Mouse (Mus musculus) kidney, embryonic 16.5 days (tissue): ENCODE measurements around the gene Inpp5f. TPM values are rescaled to one million over a fixed set of nuclear protein-coding genes. Genes with fewer than 3 reads are reported as not detected.

Experiments used
- ATAC-seq: fragments of 200-750 bp; cut with Nextera tagmentation; 2 replicates; pipeline ENCODE4 v1.8.0; 2017; ENCODE audit warnings: moderate TSS enrichment; ENCODE audit not compliant: low FRiP score, low TSS enrichment
- H3K27ac ChIP-seq: fragments of 300-500 bp; sonication (generic); 2 replicates; pipeline ENCODE4 v1.5.1; 2014; ENCODE audit warnings: low read length
- H3K27me3 ChIP-seq: fragments of 300-500 bp; sonication (generic); 2 replicates; pipeline ENCODE4 v1.6.1; 2014; ENCODE audit warnings: low read length, control low read depth, mixed read lengths; ENCODE audit not compliant: insufficient read depth
- H3K36me3 ChIP-seq: fragments of 300-500 bp; sonication (generic); 2 replicates; pipeline ENCODE4 v1.6.1; 2014; ENCODE audit warnings: low read length, control low read depth, mixed read lengths; ENCODE audit not compliant: insufficient read depth
- H3K4me1 ChIP-seq: fragments of 300-500 bp; sonication (generic); 2 replicates; pipeline ENCODE4 v1.6.1; 2014; ENCODE audit warnings: low read length, control low read depth, mixed read lengths; ENCODE audit not compliant: insufficient read depth
- H3K4me2 ChIP-seq: fragments of 300-500 bp; sonication (generic); replicated peaks from 2 replicates; pipeline ENCODE4 v1.6.1; 2014; ENCODE audit warnings: low read depth, low read length
- H3K4me3 ChIP-seq: fragments of 300-500 bp; sonication (generic); 2 replicates; pipeline ENCODE4 v1.5.1; 2014; ENCODE audit warnings: mild to moderate bottlenecking, low read length
- H3K9ac ChIP-seq: fragments of 300-500 bp; sonication (generic); replicated peaks from 2 replicates; pipeline ENCODE4 v1.6.1; 2014; ENCODE audit warnings: low read length
- H3K9me3 ChIP-seq: fragments of 300-500 bp; sonication (generic); 2 replicates; pipeline ENCODE4 v1.6.1; 2016; ENCODE audit warnings: low read length, control low read depth
- WGBS: fragments of 180-500 bp; shearing (Covaris S2); extraction: QIAGEN DNeasy Blood & Tissue Kit; methylation state at CpG from one replicate; pipeline ENCODE4 v1.1.7; 2014; 5-methylcytosine and 5-hydroxymethylcytosine counted together
- polyA plus RNA-seq: library from polyadenylated mRNA; unstranded; fragments of >200 nt; fragmentation: Nextera tagmentation; extraction: Ambion mirVana; gene quantifications from 2 replicates; pipeline ENCODE4 v1.2.1, GENCODE M21; 2015

Inpp5f gene
- polyA plus RNA-seq, 1 experiment from 2014 or later: 24.5 TPM

DNA sequence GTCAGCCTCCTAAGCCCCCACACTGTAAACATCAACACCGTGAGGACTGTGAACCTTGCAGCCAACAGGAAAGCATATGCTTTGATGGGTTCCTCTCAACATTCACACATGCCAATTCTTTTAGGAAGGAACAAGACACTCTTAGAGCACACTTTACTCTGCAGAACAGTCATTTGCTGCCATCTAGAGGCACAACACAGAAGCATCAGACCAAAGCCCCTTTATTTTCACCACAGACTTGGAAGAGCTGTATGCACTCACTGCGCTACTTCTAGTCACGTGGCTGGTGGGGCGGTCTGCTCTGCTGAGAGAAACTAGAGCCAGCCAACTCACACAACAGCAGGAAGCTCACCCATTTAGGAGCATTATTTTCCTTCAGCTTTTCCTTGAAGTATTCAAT lies 113.6 kb downstream of the Inpp5f start:
- peaks cover 21% of the 10 kb centered on the region; the same call in 1 of the 2 replicates for H3K36me3 ChIP-seq
- peaks cover 11% of the 10 kb centered on the region; the same call in 1 of the 2 replicates for H3K4me1 ChIP-seq
- H3K27ac ChIP-seq: no peak overlapping the region
- ATAC-seq: peak; percentile 89
- H3K27me3 ChIP-seq: no peaks in the 10 kb centered on the region
- no peak overlapping the region for H3K4me3 ChIP-seq
- WGBS: 45% methylated on average over 4 of the region's 4 CpGs
- H3K4me2 ChIP-seq: no peak overlapping the region
- no peaks in the 10 kb centered on the region for H3K9me3 ChIP-seq
- H3K9ac ChIP-seq: no peak overlapping the region

DNA sequence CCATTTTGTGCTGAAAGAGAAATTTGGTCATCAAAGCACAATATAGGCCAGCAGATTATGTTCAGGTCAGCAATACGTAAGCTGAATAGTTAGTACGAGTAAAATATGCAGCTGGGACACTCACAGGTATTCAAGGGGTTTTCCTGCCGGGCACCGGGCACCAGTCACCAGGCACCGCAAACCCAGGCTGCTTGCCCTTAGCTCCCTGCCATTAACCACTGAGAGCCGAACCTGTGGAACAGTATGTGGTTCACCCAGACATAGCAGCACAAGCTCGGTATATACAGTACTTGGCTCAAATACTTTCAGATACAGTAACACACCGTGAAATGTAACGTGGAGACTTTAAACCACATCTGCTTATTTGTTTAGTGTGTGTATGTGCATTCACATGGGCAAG lies 114.1 kb downstream of the Inpp5f start:
- H3K4me3 ChIP-seq: no peak overlapping the region
- H3K27me3 ChIP-seq: no peaks in the 10 kb centered on the region
- H3K9ac ChIP-seq: no peak overlapping the region
- peaks cover 11% of the 10 kb centered on the region; the same call in 1 of the 2 replicates for H3K4me1 ChIP-seq
- no peak overlapping the region for H3K4me2 ChIP-seq
- H3K36me3 ChIP-seq: peaks cover 18% of the 10 kb centered on the region; the same call in 1 of the 2 replicates
- 86% methylated on average over 9 of the region's 9 CpGs for WGBS
- peak; percentile 21; the same call in 1 of the 2 replicates for ATAC-seq
- no peaks in the 10 kb centered on the region for H3K9me3 ChIP-seq
- H3K27ac ChIP-seq: no peak overlapping the region

DNA sequence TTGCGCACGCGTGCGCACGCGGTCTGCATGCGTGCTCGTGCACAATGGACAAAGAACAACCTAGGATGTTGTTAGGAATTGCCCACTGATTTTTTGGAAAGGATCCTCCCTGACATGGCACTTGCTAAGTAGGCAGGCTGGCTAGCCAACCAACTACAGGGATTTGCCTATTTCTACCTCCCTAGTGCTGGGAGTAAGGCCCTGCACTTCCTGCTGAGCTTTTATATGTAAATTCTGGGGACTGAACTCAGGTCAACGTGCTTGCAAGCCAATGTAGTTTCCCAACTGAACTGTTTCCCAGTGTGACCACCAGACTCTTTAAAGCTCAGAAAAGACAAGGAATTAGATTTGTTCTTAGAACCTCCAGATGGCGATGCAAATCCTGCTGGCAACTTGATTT lies 115.9 kb downstream of the Inpp5f start:
- H3K27ac ChIP-seq: no peak overlapping the region
- 77% methylated on average over 10 of the region's 10 CpGs for WGBS
- peaks cover 15% of the 10 kb centered on the region for H3K4me1 ChIP-seq
- H3K4me3 ChIP-seq: no peak overlapping the region
- ATAC-seq: no peak
- H3K27me3 ChIP-seq: no peaks in the 10 kb centered on the region
- H3K9me3 ChIP-seq: no peaks in the 10 kb centered on the region
- no peak overlapping the region for H3K4me2 ChIP-seq
- no peak overlapping the region for H3K9ac ChIP-seq
- H3K36me3 ChIP-seq: peaks cover 10% of the 10 kb centered on the region; the same call in 1 of the 2 replicates

DNA sequence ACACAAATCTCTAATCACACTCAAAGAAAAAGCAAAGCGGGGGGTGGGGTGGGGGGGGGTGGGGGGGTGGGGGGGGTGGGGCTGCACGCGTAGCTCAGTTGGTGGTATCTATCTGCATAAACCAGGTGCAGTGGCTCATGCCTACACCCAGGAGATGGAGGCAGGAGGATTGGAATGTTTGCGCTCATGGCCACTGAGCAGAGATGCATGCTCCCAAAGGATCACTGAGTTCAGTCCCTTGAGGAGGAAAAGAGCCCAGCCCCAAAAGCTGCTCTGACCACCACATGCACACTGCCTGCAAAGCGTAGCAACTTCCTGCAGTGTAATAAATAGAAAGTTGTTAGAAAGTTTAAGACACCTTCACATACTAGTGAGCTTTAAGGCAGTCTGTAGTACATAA lies 116.6 kb downstream of the Inpp5f start:
- Histone ChIP-seq H3K27ac (no peak overlapping the region), H3K9ac (no peak overlapping the region), H3K27me3 (no peaks in the 10 kb centered on the region), H3K4me2 (no peak overlapping the region), H3K36me3 (peaks cover 6% of the 10 kb centered on the region; the same call in 1 of the 2 replicates), H3K4me1 (peaks cover 15% of the 10 kb centered on the region), H3K9me3 (no peaks in the 10 kb centered on the region), H3K4me3 (no peak overlapping the region)
- no peak for ATAC-seq
- 75% methylated on average over 5 of the region's 5 CpGs for WGBS

DNA sequence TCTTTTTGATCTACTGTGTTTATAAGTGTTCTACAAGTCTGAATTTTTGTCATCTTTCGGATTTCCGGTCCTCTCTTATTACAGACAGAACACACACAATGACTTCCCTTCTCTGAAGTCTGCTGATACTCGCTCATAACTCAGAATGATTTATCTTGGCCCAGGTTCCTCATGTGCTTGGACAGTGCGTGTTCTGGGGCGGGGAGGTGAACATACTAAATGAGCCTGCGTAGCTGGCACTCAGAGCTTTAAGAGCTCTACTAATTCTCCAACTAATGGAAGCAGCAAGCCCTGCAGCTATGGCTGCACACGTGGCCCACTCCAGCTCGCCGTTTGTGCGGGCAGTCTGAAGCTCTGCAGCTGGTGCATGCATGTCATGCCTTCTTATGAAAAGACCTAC lies 117.6 kb downstream of the Inpp5f start:
- no peaks in the 10 kb centered on the region for H3K27me3 ChIP-seq
- H3K4me2 ChIP-seq: no peak overlapping the region
- peaks cover 15% of the 10 kb centered on the region for H3K4me1 ChIP-seq
- no peak overlapping the region for H3K27ac ChIP-seq
- no peaks in the 10 kb centered on the region for H3K9me3 ChIP-seq
- no peak for ATAC-seq
- 65% methylated on average over 10 of the region's 10 CpGs for WGBS
- no peak overlapping the region for H3K9ac ChIP-seq
- no peak overlapping the region for H3K4me3 ChIP-seq
- no peaks in the 10 kb centered on the region for H3K36me3 ChIP-seq

DNA sequence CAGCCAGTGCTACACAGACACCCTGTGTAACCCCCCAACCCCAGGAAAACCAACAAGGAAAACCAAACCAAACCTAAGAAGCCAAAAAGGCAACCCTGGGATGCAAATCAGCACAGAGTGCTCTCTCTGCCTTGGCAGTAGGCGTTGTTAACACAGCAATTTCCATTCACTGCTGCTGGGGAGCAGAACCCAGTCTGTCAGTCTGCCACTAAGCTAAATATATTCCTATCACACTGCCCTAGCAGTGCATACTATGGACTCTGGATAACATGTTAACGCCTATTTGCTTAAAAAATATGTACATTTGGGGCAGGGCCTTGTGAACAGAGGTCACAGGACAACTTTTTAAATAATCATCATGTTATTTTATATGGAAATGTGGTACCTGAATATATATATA lies 120.5 kb downstream of the Inpp5f start:
- no peak for ATAC-seq
- H3K4me1 ChIP-seq: peaks cover 10% of the 10 kb centered on the region; the same call in 1 of the 2 replicates

DNA sequence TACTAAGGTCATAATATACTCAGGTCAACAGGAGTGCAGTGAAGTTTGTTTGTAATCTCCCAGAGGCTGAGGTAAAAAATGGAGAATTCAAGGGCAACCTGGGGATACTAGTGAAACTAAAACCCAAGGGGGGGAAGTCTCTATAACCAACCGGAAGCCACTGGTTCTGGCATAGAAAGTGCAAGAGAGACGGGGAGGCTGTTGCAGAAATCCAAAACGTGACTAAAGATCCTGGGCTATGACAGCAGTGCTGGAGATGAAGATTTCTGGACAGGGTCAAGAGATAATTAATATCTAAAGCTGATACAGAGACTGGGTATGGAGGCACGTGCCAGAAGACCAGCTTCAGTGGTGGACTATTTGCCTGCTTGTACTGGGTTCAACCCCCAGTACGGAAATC lies 126.9 kb downstream of the Inpp5f start:
- no peak for ATAC-seq
- Histone ChIP-seq H3K9me3 (0 out of 2 replicates have a peak, but pooled peaks cover 5% of the 10 kb centered on the region), H3K4me1 (peaks cover 13% of the 10 kb centered on the region), H3K27me3 (no peaks in the 10 kb centered on the region), H3K36me3 (peaks cover 10% of the 10 kb centered on the region; the same call in 1 of the 2 replicates), H3K9ac (no peak overlapping the region; the same call in 1 of the 2 replicates), H3K4me3 (peak overlapping the region; percentile 99), H3K27ac (no peak overlapping the region), H3K4me2 (peak overlapping the region; percentile 89)
- 56% methylated on average over 5 of the region's 5 CpGs for WGBS

More for the DNA sequence above, 120.5 kb downstream of the Inpp5f start:
- WGBS: 79% methylated on average over 2 of the region's 2 CpGs
- no peaks in the 10 kb centered on the region for H3K27me3 ChIP-seq
- H3K27ac ChIP-seq: no peak overlapping the region
- no peak overlapping the region for H3K4me3 ChIP-seq
- H3K36me3 ChIP-seq: peaks cover 9% of the 10 kb centered on the region; the same call in 1 of the 2 replicates
- no peak overlapping the region for H3K4me2 ChIP-seq
- H3K9me3 ChIP-seq: 0 out of 2 replicates have a peak, but pooled peaks cover 5% of the 10 kb centered on the region
- no peak overlapping the region for H3K9ac ChIP-seq

DNA sequence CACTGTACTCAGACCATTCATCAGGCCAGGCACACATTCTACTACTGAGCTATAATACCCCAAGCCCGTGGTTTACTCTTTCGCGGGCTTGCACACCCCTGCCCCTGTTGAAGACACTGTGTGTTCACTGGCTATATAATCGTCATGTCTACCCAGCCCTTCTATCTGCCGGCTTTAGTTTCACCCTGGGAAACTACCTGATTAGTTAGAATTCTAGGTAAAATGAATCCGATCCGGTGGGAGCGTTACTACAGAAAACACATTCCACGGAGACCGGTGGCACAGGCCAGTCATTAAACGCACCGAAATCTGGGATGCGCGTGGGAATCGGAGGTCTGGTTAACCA lies 128.0 kb downstream of the Inpp5f start:
- under 1% methylated on average over 15 of the region's 15 CpGs for WGBS
- Histone ChIP-seq H3K4me3 (peak overlapping the region; percentile 99), H3K36me3 (peaks cover 10% of the 10 kb centered on the region; the same call in 1 of the 2 replicates), H3K27me3 (no peaks in the 10 kb centered on the region), H3K9me3 (0 out of 2 replicates have a peak, but pooled peaks cover 5% of the 10 kb centered on the region), H3K9ac (peak overlapping the region; percentile 99), H3K27ac (no peak overlapping the region), H3K4me1 (peaks cover 16% of the 10 kb centered on the region), H3K4me2 (peak overlapping the region; percentile 89)
- ATAC-seq: no peak

DNA sequence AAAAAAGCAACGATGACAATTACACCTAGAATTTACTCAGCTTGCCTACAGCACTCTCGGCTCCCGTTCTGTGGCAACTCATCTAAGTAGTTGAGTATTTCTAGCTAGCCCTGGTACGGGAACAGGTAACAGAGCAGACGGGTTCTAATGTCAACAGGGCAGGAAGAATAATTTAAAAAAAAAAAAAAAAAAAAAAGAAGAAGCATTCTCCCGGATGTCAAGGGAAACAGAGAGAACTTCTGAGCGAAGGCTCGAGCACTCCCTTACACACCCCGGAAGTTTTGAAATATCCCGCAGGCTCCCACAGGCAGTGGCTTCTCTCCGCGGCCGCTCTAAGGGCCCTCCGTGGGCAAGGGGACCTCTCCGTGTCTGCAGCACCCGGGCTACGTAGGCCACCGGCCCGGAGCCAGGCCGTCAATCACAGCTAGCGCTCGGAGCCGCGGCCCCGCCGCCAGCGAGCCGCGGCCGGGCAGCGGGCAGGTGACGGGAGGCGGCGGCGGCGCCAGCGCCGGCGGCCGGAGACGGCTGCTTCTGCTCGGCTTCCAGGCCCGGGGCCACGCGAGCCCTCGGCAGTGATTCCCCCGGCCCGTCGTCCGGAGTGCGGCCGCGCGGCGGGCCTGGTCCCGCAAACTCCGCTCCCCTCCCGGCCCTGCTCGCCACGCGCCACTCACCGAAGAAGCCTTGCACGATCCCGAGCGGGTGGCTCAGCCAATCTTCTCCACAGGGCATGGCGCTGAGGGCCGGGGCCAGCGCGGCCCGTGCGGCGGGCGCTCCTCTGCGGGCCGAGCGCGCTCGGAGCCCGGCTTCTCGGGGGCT lies 128.5 kb downstream of the Inpp5f start:
- no peaks in the 10 kb centered on the region for H3K27me3 ChIP-seq
- ATAC-seq: peak; percentile 50
- peak overlapping the region; percentile 89 for H3K4me2 ChIP-seq
- WGBS: under 1% methylated on average over 70 of the region's 80 CpGs
- 0 out of 2 replicates have a peak, but pooled peaks cover under 1% of the 10 kb centered on the region for H3K9me3 ChIP-seq
- peaks cover 19% of the 10 kb centered on the region for H3K4me1 ChIP-seq
- H3K9ac ChIP-seq: peak overlapping the region; percentile 99
- peak overlapping the region; percentile 99 for H3K4me3 ChIP-seq
- H3K27ac ChIP-seq: peak overlapping the region; percentile 88
- H3K36me3 ChIP-seq: peaks cover 6% of the 10 kb centered on the region; the same call in 1 of the 2 replicates

DNA sequence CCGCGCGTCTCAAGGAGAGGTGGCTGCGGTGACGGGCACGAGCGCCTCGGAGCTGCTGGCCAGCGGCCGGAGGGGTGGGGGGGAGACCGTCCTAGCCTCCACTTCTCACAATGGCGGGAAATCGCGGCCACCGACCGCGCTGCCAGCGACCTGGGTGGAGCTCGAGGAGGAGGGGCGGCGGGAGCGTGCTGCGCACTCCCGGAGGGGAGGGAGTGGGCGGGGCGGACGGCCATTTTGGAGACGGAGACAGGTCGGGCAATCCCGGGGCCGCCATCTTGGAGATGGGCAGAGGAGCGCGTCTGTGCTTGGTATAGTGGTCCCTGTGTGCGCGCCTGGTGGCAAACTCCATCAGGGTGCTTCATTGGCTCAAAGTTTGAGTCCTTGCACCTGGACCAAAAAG lies 129.2 kb downstream of the Inpp5f start, which contains the start of gene Mcmbp:
TSS of gene Mcmbp (minus strand) at position 162 of the 400 bp plus-strand sequence.
- H3K36me3 ChIP-seq: 0 out of 2 replicates have a peak, but pooled peaks cover 2% of the 10 kb centered on the region
- peak within 1 kb of the TSS; percentile 89 for H3K4me2 ChIP-seq

More for the DNA sequence above, 129.2 kb downstream of the Inpp5f start, which contains the start of gene Mcmbp:
- ATAC-seq: peak; percentile 88
- H3K4me3 ChIP-seq: peak within 1 kb of the TSS; percentile 99
- H3K27ac ChIP-seq: peak within 1 kb of the TSS; percentile 88
- under 1% methylated on average over 34 of the region's 35 CpGs for WGBS
- peak within 1 kb of the TSS; percentile 99 for H3K9ac ChIP-seq
- H3K27me3 ChIP-seq: no peaks in the 10 kb centered on the region
- H3K4me1 ChIP-seq: peaks cover 19% of the 10 kb centered on the region
- H3K9me3 ChIP-seq: no peaks in the 10 kb centered on the region
